Mouse (Mus musculus) C2C12 (cell line): ENCODE data around the gene Cdh8. TPM values are rescaled to one million over a fixed set of nuclear protein-coding genes. Genes with fewer than 3 reads are reported as not detected.

ENCODE experiments used
- H3K27me3 ChIP-seq: one replicate; pipeline ENCODE4 v1.6.1; 2011; ENCODE audit not compliant: control insufficient read depth, insufficient read depth, insufficient read length
- H3K36me3 ChIP-seq: one replicate; pipeline ENCODE4 v1.6.1; 2011; ENCODE audit not compliant: control insufficient read depth, insufficient read depth
- H3K4me3 ChIP-seq: one replicate; pipeline ENCODE4 v1.5.1; 2011; ENCODE audit warnings: mild to moderate bottlenecking, control low read depth; ENCODE audit not compliant: poor library complexity, insufficient read depth, severe bottlenecking
- H3K79me2 ChIP-seq: one replicate; pipeline ENCODE4 v1.6.1; 2011; ENCODE audit not compliant: control insufficient read depth, insufficient read depth
- H3K79me3 ChIP-seq: one replicate; pipeline ENCODE4 v1.6.1; 2011; ENCODE audit warnings: low read depth, control low read depth
- H3ac ChIP-seq: one replicate; pipeline ENCODE3; 2011; ENCODE audit warnings: low read depth; ENCODE audit not compliant: control insufficient read depth, insufficient read length
- CEBPB ChIP-seq: IDR thresholded peaks from one replicate; pipeline ENCODE4 v1.6.1; 2011; ENCODE audit warnings: low read depth, mild to moderate bottlenecking, control low read depth, moderate library complexity
- CTCF ChIP-seq: IDR thresholded peaks from one replicate; pipeline ENCODE4 v1.5.1; 2011; ENCODE audit not compliant: control insufficient read depth, insufficient read depth, insufficient read length
- FOSL1 ChIP-seq: IDR thresholded peaks from one replicate; pipeline ENCODE4 v1.8.0; 2011; ENCODE audit warnings: mild to moderate bottlenecking, low read length; ENCODE audit not compliant: poor library complexity, insufficient read depth, severe bottlenecking
- MAX ChIP-seq: IDR thresholded peaks from one replicate; pipeline ENCODE4 v1.6.1; 2011; ENCODE audit warnings: mild to moderate bottlenecking, control low read depth
- MYOD1 ChIP-seq: IDR thresholded peaks from one replicate; pipeline ENCODE4 v1.6.1; 2011; ENCODE audit warnings: low read depth; ENCODE audit not compliant: control insufficient read depth, insufficient read length
- MYOG ChIP-seq: IDR thresholded peaks from one replicate; pipeline ENCODE4 v1.6.1; 2011; ENCODE audit not compliant: control insufficient read depth, insufficient read length; ENCODE audit errors: extremely low read depth
- USF1 ChIP-seq: IDR thresholded peaks from one replicate; pipeline ENCODE4 v1.6.1; 2011; ENCODE audit warnings: low read depth, mild to moderate bottlenecking, control low read depth, moderate library complexity
- polyA plus RNA-seq: library from polyadenylated mRNA; unstranded; fragments of >200 nt; fragmentation: generic; extraction: Trizol; gene quantifications from one replicate; pipeline ENCODE4 v1.2.1, GENCODE M21; 2012; ENCODE audit warnings: missing spikeins

Cdh8 gene
- polyA plus RNA-seq, 1 experiment, result not detected

GRCm38 (mm10) chr8:99415076-99415965, 950 bp downstream of the Cdh8 start:
- TF ChIP-seq FOSL1 (no peak), MAX (no peak)
- H3K79me2 ChIP-seq, result no peaks in the 10 kb centered on the region
- H3K4me3 ChIP-seq, result no peak overlapping the region
- no peaks in the 10 kb centered on the region for H3K36me3 ChIP-seq
- H3ac ChIP-seq, result no peak overlapping the region
- H3K79me3 ChIP-seq, result no peaks in the 10 kb centered on the region
- H3K27me3 ChIP-seq, result no peaks in the 10 kb centered on the region

- TF ChIP-seq MYOG, result no peak
- TF ChIP-seq CTCF, result no peak
- no peak for TF ChIP-seq MAX
- no peak for TF ChIP-seq USF1
- no peak for TF ChIP-seq FOSL1
- no peak for TF ChIP-seq MYOD1
- TF ChIP-seq CEBPB, result no peak
- Histone ChIP-seq H3K27me3 (no peaks in the 10 kb centered on the region), H3ac (no peak overlapping the region), H3K79me3 (no peaks in the 10 kb centered on the region), H3K36me3 (no peaks in the 10 kb centered on the region), H3K79me2 (no peaks in the 10 kb centered on the region), H3K4me3 (no peak overlapping the region)
These were observed 1.8 kb downstream of the Cdh8 start for GRCm38 (mm10) chr8:99414483-99414921.

DNA sequence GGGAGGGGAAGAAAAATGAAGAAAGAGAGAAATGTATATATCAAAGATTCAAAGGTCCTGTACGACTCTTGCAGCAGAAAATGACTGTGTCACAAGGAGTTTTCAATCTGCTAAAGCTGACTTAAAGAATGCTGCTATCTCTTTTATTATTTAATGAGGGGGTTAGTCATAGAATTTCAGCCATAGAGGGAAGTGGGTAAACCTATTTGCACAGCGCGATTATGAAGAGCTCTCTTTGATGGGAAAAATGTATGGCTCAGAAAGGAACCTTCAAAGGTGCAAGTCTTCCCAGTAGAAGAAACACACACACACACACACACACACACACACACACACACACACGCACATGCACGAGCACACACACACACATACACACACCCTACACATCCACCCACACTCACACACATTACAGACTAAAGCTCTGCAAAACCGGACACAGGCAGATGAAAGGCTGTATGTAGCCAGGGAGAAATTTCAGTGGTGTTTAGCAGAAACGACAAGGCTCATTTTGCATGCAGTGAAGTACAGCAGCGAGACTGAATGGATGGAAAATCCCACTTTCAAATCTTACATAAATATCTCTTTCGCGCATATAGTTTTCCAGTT, 2.3 kb downstream of the Cdh8 start:
- no peaks in the 10 kb centered on the region for H3K27me3 ChIP-seq
- no peak overlapping the region for H3K4me3 ChIP-seq
- no peak overlapping the region for H3ac ChIP-seq
- no peak for TF ChIP-seq FOSL1
- TF ChIP-seq CEBPB, result no peak
- TF ChIP-seq MAX, result no peak
- TF ChIP-seq CTCF, result no peak
- TF ChIP-seq MYOG, result no peak
- TF ChIP-seq MYOD1, result no peak
- TF ChIP-seq USF1, result no peak
- H3K36me3 ChIP-seq, result no peaks in the 10 kb centered on the region
- H3K79me2 ChIP-seq, result no peaks in the 10 kb centered on the region
- H3K79me3 ChIP-seq, result no peaks in the 10 kb centered on the region

DNA sequence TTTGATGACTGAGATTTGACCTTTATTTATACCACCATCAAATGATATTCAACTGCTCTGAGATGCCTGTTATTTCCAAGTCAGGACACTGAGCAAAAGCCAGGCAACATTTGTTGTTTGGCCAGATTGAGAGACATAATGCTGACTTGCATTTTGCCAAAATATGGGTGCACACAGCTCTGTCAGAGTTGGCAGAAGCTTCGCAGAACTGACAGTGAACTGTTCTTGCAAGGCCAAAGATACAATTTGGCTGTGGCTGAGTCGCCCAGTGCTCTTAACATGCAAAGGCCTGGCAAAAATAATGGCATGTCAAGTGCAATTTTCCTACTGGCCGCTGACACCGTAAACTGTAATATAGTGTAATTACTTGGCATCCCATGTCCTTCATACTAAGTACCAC, 22.4 kb downstream of the Cdh8 start:
- TF ChIP-seq MYOD1 (no peak), MAX (no peak), MYOG (no peak), USF1 (no peak), CEBPB (no peak), FOSL1 (no peak), CTCF (no peak)
- Histone ChIP-seq H3ac (no peak overlapping the region), H3K36me3 (no peaks in the 10 kb centered on the region), H3K79me2 (no peaks in the 10 kb centered on the region), H3K27me3 (no peaks in the 10 kb centered on the region), H3K4me3 (no peak overlapping the region), H3K79me3 (no peaks in the 10 kb centered on the region)

DNA sequence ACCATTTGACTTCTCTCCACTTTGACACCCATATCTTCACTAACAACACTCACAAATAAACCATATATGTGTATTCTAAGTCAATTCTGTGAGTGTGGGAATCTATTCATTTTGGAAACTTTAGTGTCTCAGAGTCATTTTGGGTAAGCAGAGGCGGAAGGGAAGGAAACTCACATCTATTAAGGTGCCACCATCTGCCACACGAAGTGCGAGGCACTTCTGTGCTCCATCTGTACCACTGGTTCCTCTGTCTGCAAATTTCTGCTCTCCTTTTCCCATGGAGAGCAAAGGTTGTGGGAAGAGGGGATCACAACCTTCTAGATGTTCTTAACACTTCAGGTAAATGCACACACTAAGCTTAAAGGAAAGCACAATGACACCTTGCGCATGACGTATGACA, 46.2 kb downstream of the Cdh8 start:
- Histone ChIP-seq H3ac (no peak overlapping the region), H3K79me2 (no peaks in the 10 kb centered on the region), H3K79me3 (no peaks in the 10 kb centered on the region), H3K36me3 (no peaks in the 10 kb centered on the region), H3K4me3 (no peak overlapping the region), H3K27me3 (no peaks in the 10 kb centered on the region)
- TF ChIP-seq MYOD1 (no peak), CEBPB (no peak), FOSL1 (no peak), USF1 (no peak), CTCF (no peak), MAX (no peak), MYOG (no peak)

GRCm38 (mm10) chr8:99369166-99369565, 47.1 kb downstream of the Cdh8 start:
- Histone ChIP-seq H3K79me3 (no peaks in the 10 kb centered on the region), H3K36me3 (no peaks in the 10 kb centered on the region), H3K4me3 (no peak overlapping the region), H3K27me3 (no peaks in the 10 kb centered on the region), H3ac (no peak overlapping the region), H3K79me2 (no peaks in the 10 kb centered on the region)
- TF ChIP-seq FOSL1, result no peak
- no peak for TF ChIP-seq MYOG
- no peak for TF ChIP-seq USF1
- TF ChIP-seq CTCF, result no peak
- TF ChIP-seq MAX, result no peak
- TF ChIP-seq CEBPB, result no peak
- TF ChIP-seq MYOD1, result no peak
